Mouse (Mus musculus) hindbrain, embryonic 14.5 days (tissue): ENCODE results near the gene Catsperz. TPM values are rescaled to one million over a fixed set of nuclear protein-coding genes. Genes with fewer than 3 reads are reported as not detected.
"Not testable (repeated sequence)": the region's sequence is repeated elsewhere in the genome, so short reads cannot be mapped to it uniquely, and the experiment has no call there.

ENCODE experiments used
- ATAC-seq: fragments of 200-750 bp; cut with Nextera tagmentation; 2 replicates; pipeline ENCODE4 v1.8.0; 2017; ENCODE audit warnings: moderate number of reproducible peaks, mild to moderate bottlenecking, moderate TSS enrichment, moderate library complexity; ENCODE audit not compliant: low FRiP score
- DNase-seq: peaks from one replicate; pipeline ENCODE4 v3.0.0-alpha.2; 2015; ENCODE audit warnings: low spot score
- H3K27ac ChIP-seq: fragments of 300-500 bp; sonication (generic); 2 replicates; pipeline ENCODE4 v1.5.1; 2014; ENCODE audit warnings: mild to moderate bottlenecking, moderate library complexity
- H3K27me3 ChIP-seq: fragments of 300-500 bp; sonication (generic); 2 replicates; pipeline ENCODE4 v1.6.1; 2014; ENCODE audit warnings: mild to moderate bottlenecking, low read length, mixed read lengths; ENCODE audit not compliant: control insufficient read depth, insufficient read depth
- H3K36me3 ChIP-seq: fragments of 300-500 bp; sonication (generic); replicated peaks from 2 replicates; pipeline ENCODE4 v1.6.1; 2014; ENCODE audit not compliant: control insufficient read depth, insufficient read depth
- H3K4me1 ChIP-seq: fragments of 300-500 bp; sonication (generic); replicated peaks from 2 replicates; pipeline ENCODE4 v1.6.1; 2014; ENCODE audit warnings: antibody characterized with exemption, low read length, mixed read lengths; ENCODE audit not compliant: control insufficient read depth, insufficient read depth
- H3K4me2 ChIP-seq: fragments of 300-500 bp; sonication (generic); replicated peaks from 2 replicates; pipeline ENCODE4 v1.6.1; 2014; ENCODE audit warnings: mild to moderate bottlenecking, moderate library complexity
- H3K4me3 ChIP-seq: fragments of 300-500 bp; sonication (generic); replicated peaks from 2 replicates; pipeline ENCODE4 v1.5.1; 2014; ENCODE audit warnings: mild to moderate bottlenecking, low read length
- H3K9ac ChIP-seq: fragments of 300-500 bp; sonication (generic); 2 replicates; pipeline ENCODE4 v1.6.1; 2014
- H3K9me3 ChIP-seq: fragments of 300-500 bp; sonication (generic); 2 replicates; pipeline ENCODE4 v1.6.1; 2016; ENCODE audit warnings: low read length; ENCODE audit not compliant: control insufficient read depth
- WGBS: fragments of 180-500 bp; shearing (Covaris S2); extraction: QIAGEN DNeasy Blood & Tissue Kit; methylation state at CpG from one replicate; pipeline ENCODE4 v1.1.7; 2014; 5-methylcytosine and 5-hydroxymethylcytosine counted together
- polyA plus RNA-seq: library from polyadenylated mRNA; unstranded; fragments of >200 nt; fragmentation: Nextera tagmentation; extraction: Ambion mirVana; gene quantifications from 2 replicates; pipeline ENCODE4 v1.2.1, GENCODE M21; 2014

The Catsperz gene
- polyA plus RNA-seq, 1 experiment from 2014 or later = 1.7 TPM

DNA sequence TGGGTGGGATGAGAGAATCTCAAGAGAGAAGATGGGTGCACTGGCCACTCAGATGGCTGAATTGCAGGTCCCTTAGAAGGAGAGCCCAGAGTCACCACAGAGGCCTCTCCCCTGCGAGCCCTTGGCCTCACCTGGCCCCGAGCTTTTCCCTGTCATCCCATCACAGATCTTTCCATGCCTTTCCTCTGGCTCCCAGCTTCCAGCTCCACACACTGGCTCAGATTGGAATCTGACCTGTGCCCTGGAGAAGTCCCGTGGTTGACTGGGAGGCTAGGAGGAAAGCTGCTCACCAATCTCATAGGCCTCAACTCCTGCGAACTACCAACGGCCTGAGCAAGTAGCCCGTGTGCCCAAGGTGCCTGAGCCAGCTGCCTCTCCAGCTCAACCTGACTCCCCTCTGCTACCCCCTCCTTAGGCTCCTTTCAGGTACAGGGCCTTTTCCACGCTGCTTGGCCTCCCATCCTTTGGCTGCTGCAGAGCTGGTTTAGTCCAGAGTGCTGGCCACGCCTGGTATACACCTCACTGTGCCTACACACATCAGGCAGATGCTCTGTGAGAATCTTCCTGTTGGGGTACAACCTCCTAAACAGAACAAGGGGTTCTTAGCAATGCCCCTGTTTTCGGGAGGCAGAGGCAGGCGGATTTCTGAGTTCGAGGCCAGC, 19.6 kb downstream of the Catsperz start:
- Histone ChIP-seq H3K27ac (no peak overlapping the region), H3K4me3 (no peak overlapping the region), H3K9ac (no peak overlapping the region), H3K27me3 (no peaks in the 10 kb centered on the region), H3K36me3 (peaks cover 34% of the 10 kb centered on the region), H3K4me1 (peaks cover 18% of the 10 kb centered on the region), H3K9me3 (no peaks in the 10 kb centered on the region), H3K4me2 (no peak overlapping the region)
- DNase-seq = no peak
- 96% methylated on average over 10 of the region's 11 CpGs for WGBS
- no peak for ATAC-seq

DNA sequence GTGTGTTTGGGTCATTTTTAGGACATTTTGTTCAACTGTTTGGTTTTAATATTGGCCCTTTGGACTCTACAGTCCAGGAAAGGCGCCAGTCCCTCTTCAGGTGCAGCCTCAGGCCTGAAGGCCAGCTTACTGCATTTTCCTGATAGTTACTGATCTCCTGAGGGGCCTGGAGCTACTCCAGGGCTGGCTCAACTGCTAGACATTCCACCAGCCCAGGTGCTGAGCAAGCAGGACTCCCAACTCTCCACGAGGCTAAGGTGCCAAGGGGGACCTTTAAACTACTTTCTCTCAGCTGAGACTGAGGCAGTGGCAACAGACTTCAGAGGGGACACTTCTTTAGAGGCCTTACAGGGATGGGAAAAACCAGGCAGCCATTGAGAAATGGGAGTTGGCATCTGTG, 20.3 kb downstream of the Catsperz start:
- H3K9ac ChIP-seq = no peak overlapping the region
- no peaks in the 10 kb centered on the region for H3K27me3 ChIP-seq
- no peak overlapping the region for H3K4me3 ChIP-seq
- peaks cover 34% of the 10 kb centered on the region for H3K36me3 ChIP-seq
- H3K4me2 ChIP-seq = no peak overlapping the region
- no peaks in the 10 kb centered on the region for H3K9me3 ChIP-seq
- WGBS = 87% methylated on average over 2 of the region's 2 CpGs
- no peak overlapping the region for H3K27ac ChIP-seq
- ATAC-seq (no peak), DNase-seq (no peak)
- H3K4me1 ChIP-seq = peaks cover 18% of the 10 kb centered on the region

DNA sequence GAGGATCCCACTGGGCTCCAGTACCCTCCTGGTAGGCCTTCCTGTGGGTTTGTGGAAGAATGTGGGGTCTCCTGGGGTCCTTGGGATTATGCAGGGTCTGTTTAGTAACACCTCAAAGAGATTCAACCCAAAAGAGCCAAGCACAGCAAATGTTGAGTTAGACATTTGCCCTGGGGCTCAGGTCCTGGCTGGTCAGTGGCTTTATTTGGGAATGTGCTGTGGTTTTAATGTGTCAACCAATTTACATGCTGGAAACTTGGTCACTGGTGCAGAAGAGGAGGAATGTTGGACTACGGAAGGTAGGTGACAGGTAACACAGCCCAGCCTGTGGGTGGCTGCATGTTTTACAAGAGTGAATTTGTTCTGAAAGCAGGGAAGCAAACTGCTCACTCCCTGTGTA, 22.1 kb downstream of the Catsperz start:
- H3K4me2 ChIP-seq = no peak overlapping the region
- 100% methylated on average over 1 of the region's 1 CpGs for WGBS
- no peak overlapping the region for H3K27ac ChIP-seq
- H3K9ac ChIP-seq = no peak overlapping the region
- DNase-seq (no peak), ATAC-seq (no peak)
- H3K36me3 ChIP-seq = peaks cover 34% of the 10 kb centered on the region
- no peaks in the 10 kb centered on the region for H3K9me3 ChIP-seq
- H3K4me1 ChIP-seq = peaks cover 7% of the 10 kb centered on the region; the same call in 1 of the 2 replicates
- H3K27me3 ChIP-seq = no peaks in the 10 kb centered on the region
- no peak overlapping the region for H3K4me3 ChIP-seq

DNA sequence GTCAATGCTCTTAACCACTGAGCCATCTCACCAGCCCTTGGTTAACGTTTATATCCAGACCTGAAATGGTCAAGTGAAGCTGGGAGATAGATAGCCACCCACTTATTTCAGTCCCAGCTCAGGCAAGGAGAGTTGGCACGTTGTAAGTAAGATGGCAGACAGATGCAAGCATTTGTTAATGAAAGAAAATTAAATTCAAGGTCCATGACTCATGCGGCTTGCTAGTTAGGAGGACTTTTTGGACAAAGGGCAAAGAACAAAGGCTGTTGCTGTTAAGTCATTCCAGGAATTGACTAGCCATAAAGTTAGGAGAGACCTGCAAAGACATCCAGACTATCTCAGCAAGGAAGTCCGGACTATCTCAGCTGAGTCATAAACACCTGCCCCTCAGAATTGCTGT, 25.5 kb downstream of the Catsperz start:
- peaks cover 7% of the 10 kb centered on the region for H3K36me3 ChIP-seq
- H3K9ac ChIP-seq = no peak overlapping the region
- DNase-seq (no peak), ATAC-seq (no peak)
- H3K9me3 ChIP-seq = no peaks in the 10 kb centered on the region
- WGBS = 83% methylated on average over 4 of the region's 4 CpGs
- no peak overlapping the region for H3K4me2 ChIP-seq
- no peaks in the 10 kb centered on the region for H3K27me3 ChIP-seq
- no peak overlapping the region for H3K27ac ChIP-seq
- no peak overlapping the region for H3K4me3 ChIP-seq
- no peaks in the 10 kb centered on the region for H3K4me1 ChIP-seq

DNA sequence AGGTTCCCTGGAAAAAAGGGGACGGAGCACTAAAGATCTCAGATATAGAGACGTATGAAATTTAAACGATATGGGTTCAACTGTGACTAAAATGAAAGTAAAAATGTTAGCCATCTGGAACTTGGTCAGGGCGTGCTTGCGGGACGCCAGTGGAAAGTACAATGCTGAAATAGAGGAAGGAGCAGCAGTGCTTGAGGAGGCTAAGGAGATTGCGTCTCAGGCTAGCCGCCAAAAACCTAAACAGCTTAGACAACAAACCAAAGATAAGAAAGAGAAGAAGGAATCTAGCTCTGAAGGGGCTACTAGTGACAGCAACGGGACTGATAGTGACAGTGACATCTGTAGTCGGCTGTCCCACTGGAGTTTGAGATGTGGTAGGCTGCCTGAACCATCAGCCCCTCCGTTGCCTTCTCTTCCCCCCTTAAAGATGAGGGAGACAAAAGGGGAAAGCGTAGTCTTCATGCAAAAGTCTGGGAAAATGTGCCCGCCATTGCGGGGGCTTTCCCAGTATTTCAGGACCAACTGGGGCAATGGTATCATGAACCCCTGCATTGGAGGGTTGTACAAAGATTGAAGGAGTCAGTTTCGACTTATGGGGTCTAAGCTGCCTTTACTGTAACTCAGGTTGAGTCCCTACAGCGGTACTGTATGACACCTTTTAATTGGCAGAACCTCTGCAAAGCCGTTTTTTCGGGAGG, 29.4 kb downstream of the Catsperz start:
- not testable (repeated sequence) for H3K4me1 ChIP-seq, H3K27ac ChIP-seq, H3K27me3 ChIP-seq, ATAC-seq, H3K4me2 ChIP-seq, H3K36me3 ChIP-seq, H3K9ac ChIP-seq, H3K9me3 ChIP-seq, DNase-seq, H3K4me3 ChIP-seq
- 95% methylated on average over 18 of the region's 18 CpGs for WGBS

DNA sequence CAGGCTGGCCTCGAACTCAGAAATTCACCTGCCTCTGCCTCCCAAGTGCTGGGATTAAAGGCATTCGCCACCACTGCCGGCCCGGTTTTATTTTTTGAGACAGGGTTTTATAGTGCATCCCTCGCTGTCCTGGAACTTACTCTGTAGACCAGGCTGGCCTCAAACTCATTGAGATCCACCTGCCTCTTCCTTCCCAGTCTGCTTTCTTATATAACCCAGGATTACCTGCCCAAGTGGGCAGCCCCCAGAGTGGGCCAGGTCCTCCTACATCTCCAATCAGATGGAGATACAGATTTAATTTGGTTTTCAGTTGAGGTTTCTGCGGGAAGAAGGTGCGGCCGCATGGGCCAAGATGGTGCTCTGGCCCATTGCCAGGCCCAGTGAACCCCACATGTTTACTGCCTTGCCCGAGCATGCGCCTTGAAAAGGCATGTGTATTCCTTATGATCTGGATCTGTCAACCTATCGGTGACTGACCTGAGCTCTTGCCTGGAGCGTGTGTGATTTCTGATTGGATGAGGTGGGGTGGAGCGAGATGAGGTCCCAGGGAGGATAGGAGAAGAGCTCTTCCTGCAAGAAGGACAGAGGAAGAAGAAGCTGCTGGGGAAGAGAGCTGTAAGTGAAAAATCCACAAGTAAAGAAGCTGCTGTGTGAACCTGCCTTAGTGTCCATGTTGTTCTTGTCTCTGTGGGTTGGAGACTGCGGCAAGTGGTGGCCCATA, 31.3 kb downstream of the Catsperz start:
- Histone ChIP-seq H3K4me3 (no peak overlapping the region), H3K4me2 (no peak overlapping the region), H3K27ac (no peak overlapping the region), H3K27me3 (no peaks in the 10 kb centered on the region), H3K36me3 (no peaks in the 10 kb centered on the region), H3K4me1 (no peaks in the 10 kb centered on the region), H3K9ac (no peak overlapping the region), H3K9me3 (no peaks in the 10 kb centered on the region)
- no peak for ATAC-seq
- WGBS = 95% methylated on average over 14 of the region's 14 CpGs
- DNase-seq = no peak

DNA sequence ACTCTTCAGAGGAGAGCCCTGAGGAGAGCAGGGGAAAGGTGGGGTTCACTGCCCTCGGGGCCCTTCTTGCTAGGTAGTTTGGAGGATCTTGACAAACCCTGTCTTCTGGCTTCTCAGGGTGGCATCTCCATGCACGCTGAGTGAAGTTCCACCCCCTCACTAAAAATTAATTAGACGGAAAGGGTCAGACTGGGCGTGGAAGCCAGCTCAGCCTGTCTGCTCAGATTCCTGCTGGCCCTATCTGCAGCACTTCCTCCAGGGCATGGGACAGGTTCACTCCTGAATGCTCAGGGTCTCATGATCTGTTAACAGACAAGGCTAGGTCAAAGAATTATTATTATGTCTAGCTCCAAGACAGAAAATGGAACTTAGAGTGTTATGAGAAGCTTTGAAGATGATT, 32.7 kb downstream of the Catsperz start:
- H3K9me3 ChIP-seq = no peaks in the 10 kb centered on the region
- no peaks in the 10 kb centered on the region for H3K4me1 ChIP-seq
- no peak overlapping the region for H3K9ac ChIP-seq
- H3K27ac ChIP-seq = no peak overlapping the region
- DNase-seq = no peak
- WGBS = 66% methylated on average over 4 of the region's 4 CpGs
- no peak overlapping the region for H3K4me3 ChIP-seq
- H3K36me3 ChIP-seq = no peaks in the 10 kb centered on the region
- H3K4me2 ChIP-seq = no peak overlapping the region
- no peak for ATAC-seq
- H3K27me3 ChIP-seq = no peaks in the 10 kb centered on the region

DNA sequence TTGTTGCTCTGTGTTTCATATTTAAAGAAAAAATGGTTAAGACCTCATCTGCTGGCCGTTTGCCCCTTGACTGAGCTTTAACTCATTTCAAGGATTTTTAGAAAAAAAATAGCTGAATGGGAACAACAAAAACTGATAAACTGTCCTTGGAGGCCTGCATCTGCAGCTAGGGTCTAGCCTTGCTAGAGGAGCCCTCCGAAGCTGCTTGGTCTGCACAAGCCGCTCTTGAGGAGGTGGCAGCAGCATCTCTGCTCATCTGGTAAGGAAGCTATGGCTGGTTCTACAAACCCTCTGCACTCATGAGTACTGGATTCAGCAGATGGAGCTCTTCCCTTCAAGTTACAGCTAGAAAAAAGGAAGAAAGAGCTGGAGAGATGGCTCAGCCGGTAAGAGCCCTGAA, 47.2 kb downstream of the Catsperz start:
- Histone ChIP-seq H3K27ac (no peak overlapping the region), H3K9ac (no peak overlapping the region), H3K4me2 (no peak overlapping the region), H3K4me1 (no peaks in the 10 kb centered on the region), H3K27me3 (no peaks in the 10 kb centered on the region), H3K9me3 (peaks cover 15% of the 10 kb centered on the region), H3K4me3 (no peak overlapping the region), H3K36me3 (no peaks in the 10 kb centered on the region)
- DNase-seq (no peak), ATAC-seq (no peak)
- 91% methylated on average over 4 of the region's 4 CpGs for WGBS

DNA sequence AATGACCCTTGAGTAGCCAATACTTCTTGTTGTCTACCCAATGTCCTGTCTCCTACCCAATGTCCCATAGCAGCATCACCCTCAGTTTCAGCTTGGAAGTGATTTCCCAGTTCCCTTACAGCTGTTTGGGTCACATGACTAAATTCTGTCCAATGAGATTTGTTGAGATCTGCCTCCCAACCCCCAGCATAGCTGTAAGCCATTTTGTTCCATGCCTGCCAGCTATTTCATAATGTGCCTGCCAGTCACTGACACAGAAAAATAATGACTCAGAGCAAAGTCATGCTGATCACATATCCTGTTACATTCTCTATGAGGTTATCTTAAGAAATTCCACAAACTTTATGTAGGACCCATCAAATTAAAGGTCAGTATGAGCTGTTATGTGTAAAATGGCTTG, 48.4 kb downstream of the Catsperz start:
- Histone ChIP-seq H3K9ac (no peak overlapping the region), H3K4me2 (no peak overlapping the region), H3K27me3 (no peaks in the 10 kb centered on the region), H3K9me3 (peaks cover 15% of the 10 kb centered on the region), H3K27ac (no peak overlapping the region), H3K4me1 (no peaks in the 10 kb centered on the region), H3K4me3 (no peak overlapping the region), H3K36me3 (no peaks in the 10 kb centered on the region)
- ATAC-seq = no peak
- DNase-seq = no peak
